Mouse (Mus musculus): ENCODE results near the gene Man2a1. TPM values are rescaled to one million over a fixed set of nuclear protein-coding genes. Genes with fewer than 3 reads are reported as not detected.
"Not testable (repeated sequence)": the region's sequence is repeated elsewhere in the genome, so short reads cannot be mapped to it uniquely, and the experiment has no call there.

The Man2a1 gene
- polyA plus RNA-seq, 1 experiment from 2014 or later, result 5.4 TPM

GRCm38 (mm10) chr17:64749146-64749545 lies 148.6 kb downstream of the Man2a1 start:
- Histone ChIP-seq H3K36me3 (peaks cover 7% of the 10 kb centered on the region), H3K4me2 (no peak overlapping the region), H3K4me1 (no peaks in the 10 kb centered on the region), H3K27ac (replicated peaks) (no peak overlapping the region), H3K9ac (replicated peaks) (no peak overlapping the region), H3K4me3 (replicated peaks) (no peak overlapping the region), H3K27me3 (replicated peaks) (no peaks in the 10 kb centered on the region), H3K9me3 (replicated peaks) (no peaks in the 10 kb centered on the region)
- WGBS, result 93% methylated on average over 1 of the region's 1 CpGs
- ATAC-seq (ENCODE audit: low FRiP score), result no peak

GRCm38 (mm10) chr17:64751249-64751648 lies 150.7 kb downstream of the Man2a1 start:
- H3K9ac ChIP-seq (replicated peaks), result no peak overlapping the region
- H3K9me3 ChIP-seq (replicated peaks), result no peaks in the 10 kb centered on the region
- WGBS, result 89% methylated on average over 5 of the region's 5 CpGs
- H3K27ac ChIP-seq (replicated peaks), result no peak overlapping the region
- ATAC-seq (ENCODE audit: low FRiP score), result no peak
- no peak overlapping the region for H3K4me2 ChIP-seq
- no peaks in the 10 kb centered on the region for H3K4me1 ChIP-seq
- H3K27me3 ChIP-seq (replicated peaks), result no peaks in the 10 kb centered on the region
- no peak overlapping the region for H3K4me3 ChIP-seq (replicated peaks)
- H3K36me3 ChIP-seq, result peaks cover 3% of the 10 kb centered on the region

- Histone ChIP-seq H3K4me3 (replicated peaks) (no peak overlapping the region), H3K9me3 (replicated peaks) (no peaks in the 10 kb centered on the region), H3K36me3 (peaks cover 3% of the 10 kb centered on the region), H3K4me1 (no peaks in the 10 kb centered on the region), H3K27ac (replicated peaks) (no peak overlapping the region), H3K9ac (replicated peaks) (no peak overlapping the region), H3K27me3 (replicated peaks) (no peaks in the 10 kb centered on the region), H3K4me2 (no peak overlapping the region)
- 90% methylated on average over 13 of the region's 13 CpGs for WGBS
- no peak for ATAC-seq (ENCODE audit: low FRiP score)
These were observed 151.8 kb downstream of the Man2a1 start for GRCm38 (mm10) chr17:64752126-64753019.

GRCm38 (mm10) chr17:64753507-64753906 lies 153.0 kb downstream of the Man2a1 start:
- Histone ChIP-seq H3K9ac (replicated peaks) (no peak overlapping the region), H3K36me3 (peaks cover 3% of the 10 kb centered on the region), H3K4me3 (replicated peaks) (no peak overlapping the region), H3K4me1 (no peaks in the 10 kb centered on the region), H3K4me2 (no peak overlapping the region), H3K27me3 (replicated peaks) (no peaks in the 10 kb centered on the region), H3K27ac (replicated peaks) (no peak overlapping the region), H3K9me3 (replicated peaks) (no peaks in the 10 kb centered on the region)
- no peak for ATAC-seq (ENCODE audit: low FRiP score)
- WGBS, result 87% methylated on average over 6 of the region's 6 CpGs

- WGBS, result 81% methylated on average over 9 of the region's 9 CpGs
- H3K9me3 ChIP-seq (replicated peaks), result no peaks in the 10 kb centered on the region
- H3K27me3 ChIP-seq (replicated peaks), result no peaks in the 10 kb centered on the region
- no peak overlapping the region for H3K27ac ChIP-seq (replicated peaks)
- H3K4me3 ChIP-seq (replicated peaks), result no peak overlapping the region
- H3K36me3 ChIP-seq, result peaks cover 3% of the 10 kb centered on the region
- H3K4me1 ChIP-seq, result no peaks in the 10 kb centered on the region
- no peak overlapping the region for H3K4me2 ChIP-seq
- ATAC-seq (ENCODE audit: low FRiP score), result no peak
- no peak overlapping the region for H3K9ac ChIP-seq (replicated peaks)
These were observed 153.8 kb downstream of the Man2a1 start for GRCm38 (mm10) chr17:64754142-64754863.

DNA sequence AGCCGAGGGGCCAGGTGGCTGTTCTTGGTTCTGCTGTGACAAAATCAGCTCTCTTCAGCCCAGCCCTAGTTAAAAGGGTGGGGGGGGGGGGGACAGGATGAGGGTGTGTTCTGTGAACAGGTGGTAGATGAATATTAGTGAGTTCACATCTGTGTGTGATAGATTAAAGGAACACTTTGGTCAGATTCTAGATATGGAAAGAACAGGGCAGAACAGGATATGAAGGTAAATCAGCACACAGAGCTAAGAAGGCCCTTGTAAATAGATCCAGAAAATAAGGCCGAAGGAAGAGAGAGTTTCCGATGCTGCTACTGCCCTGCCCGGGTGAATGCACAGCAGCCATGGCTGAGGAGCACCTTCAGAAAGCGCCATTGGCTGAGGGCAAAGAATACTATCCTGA lies 154.7 kb downstream of the Man2a1 start:
- ATAC-seq (ENCODE audit: low FRiP score), result no peak
- H3K4me1 ChIP-seq, result no peaks in the 10 kb centered on the region
- no peak overlapping the region for H3K4me3 ChIP-seq (replicated peaks)
- H3K36me3 ChIP-seq, result peaks cover 3% of the 10 kb centered on the region
- H3K9me3 ChIP-seq (replicated peaks), result no peaks in the 10 kb centered on the region
- H3K27me3 ChIP-seq (replicated peaks), result no peaks in the 10 kb centered on the region
- 86% methylated on average over 5 of the region's 5 CpGs for WGBS
- no peak overlapping the region for H3K27ac ChIP-seq (replicated peaks)
- no peak overlapping the region for H3K9ac ChIP-seq (replicated peaks)
- no peak overlapping the region for H3K4me2 ChIP-seq

GRCm38 (mm10) chr17:64762651-64763050 lies 162.1 kb downstream of the Man2a1 start:
- H3K9ac ChIP-seq (replicated peaks); H3K36me3 ChIP-seq; H3K4me3 ChIP-seq (replicated peaks); ATAC-seq (ENCODE audit: low FRiP score); H3K4me2 ChIP-seq; H3K27ac ChIP-seq (replicated peaks); H3K9me3 ChIP-seq (replicated peaks); H3K4me1 ChIP-seq; H3K27me3 ChIP-seq (replicated peaks): not testable (repeated sequence)
- 86% methylated on average over 4 of the region's 4 CpGs for WGBS

DNA sequence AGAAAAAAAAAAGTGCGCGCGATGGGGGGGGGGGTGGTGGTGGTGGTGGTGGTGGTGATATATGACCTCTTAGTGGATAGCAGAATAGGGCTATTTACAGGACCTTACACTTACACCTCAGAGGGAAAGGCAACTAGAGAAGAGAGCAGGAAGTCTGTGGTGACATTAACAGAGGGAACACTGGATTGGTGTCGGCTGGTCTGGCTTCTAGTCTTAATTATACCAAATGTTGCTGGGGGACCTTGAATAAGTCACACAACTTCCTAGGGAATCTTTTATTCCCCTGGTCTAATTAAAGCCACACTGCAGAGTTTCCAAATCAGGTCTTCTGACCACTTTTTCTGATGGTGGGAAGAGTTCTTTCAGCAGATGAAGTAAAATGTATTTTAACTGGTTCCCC lies 163.0 kb downstream of the Man2a1 start:
- WGBS, result 96% methylated on average over 4 of the region's 4 CpGs
- Histone ChIP-seq H3K9ac (replicated peaks) (no peak overlapping the region), H3K36me3 (no peaks in the 10 kb centered on the region), H3K4me3 (replicated peaks) (no peak overlapping the region), H3K27me3 (replicated peaks) (no peaks in the 10 kb centered on the region), H3K9me3 (replicated peaks) (no peaks in the 10 kb centered on the region), H3K4me2 (no peak overlapping the region), H3K27ac (replicated peaks) (no peak overlapping the region), H3K4me1 (no peaks in the 10 kb centered on the region)
- no peak for ATAC-seq (ENCODE audit: low FRiP score)

- H3K27ac ChIP-seq (replicated peaks), result no peak overlapping the region
- 93% methylated on average over 11 of the region's 11 CpGs for WGBS
- H3K27me3 ChIP-seq (replicated peaks), result no peaks in the 10 kb centered on the region
- H3K4me2 ChIP-seq, result no peak overlapping the region
- H3K9ac ChIP-seq (replicated peaks), result no peak overlapping the region
- H3K4me3 ChIP-seq (replicated peaks), result no peak overlapping the region
- ATAC-seq (ENCODE audit: low FRiP score), result no peak
- no peaks in the 10 kb centered on the region for H3K9me3 ChIP-seq (replicated peaks)
- H3K36me3 ChIP-seq, result no peaks in the 10 kb centered on the region
- H3K4me1 ChIP-seq, result no peaks in the 10 kb centered on the region
These were observed 163.9 kb downstream of the Man2a1 start for GRCm38 (mm10) chr17:64764175-64765122.

DNA sequence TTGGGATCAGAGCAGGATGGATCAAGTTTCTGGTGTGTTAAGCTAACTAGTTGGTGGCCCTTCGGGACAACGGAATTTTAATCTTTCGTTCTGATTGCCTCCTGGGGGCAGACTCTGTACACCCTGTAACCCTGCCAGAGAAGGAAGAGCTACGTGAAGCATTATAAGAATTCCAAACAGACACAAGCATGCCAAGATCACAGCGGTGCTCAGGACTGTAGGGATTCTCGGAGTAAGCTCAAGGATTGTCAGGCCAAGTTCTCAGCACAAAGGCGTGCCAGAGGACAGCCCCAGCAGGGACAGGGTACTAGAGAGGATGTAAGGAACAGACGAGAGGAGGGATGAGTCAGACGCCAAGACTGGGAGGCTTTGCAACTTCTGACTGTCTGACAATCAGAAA lies 164.8 kb downstream of the Man2a1 start:
- Histone ChIP-seq H3K4me1 (no peaks in the 10 kb centered on the region), H3K9me3 (replicated peaks) (no peaks in the 10 kb centered on the region), H3K9ac (replicated peaks) (no peak overlapping the region), H3K27ac (replicated peaks) (no peak overlapping the region), H3K4me3 (replicated peaks) (no peak overlapping the region), H3K4me2 (no peak overlapping the region), H3K27me3 (replicated peaks) (no peaks in the 10 kb centered on the region), H3K36me3 (no peaks in the 10 kb centered on the region)
- 76% methylated on average over 9 of the region's 9 CpGs for WGBS
- no peak for ATAC-seq (ENCODE audit: low FRiP score)

DNA sequence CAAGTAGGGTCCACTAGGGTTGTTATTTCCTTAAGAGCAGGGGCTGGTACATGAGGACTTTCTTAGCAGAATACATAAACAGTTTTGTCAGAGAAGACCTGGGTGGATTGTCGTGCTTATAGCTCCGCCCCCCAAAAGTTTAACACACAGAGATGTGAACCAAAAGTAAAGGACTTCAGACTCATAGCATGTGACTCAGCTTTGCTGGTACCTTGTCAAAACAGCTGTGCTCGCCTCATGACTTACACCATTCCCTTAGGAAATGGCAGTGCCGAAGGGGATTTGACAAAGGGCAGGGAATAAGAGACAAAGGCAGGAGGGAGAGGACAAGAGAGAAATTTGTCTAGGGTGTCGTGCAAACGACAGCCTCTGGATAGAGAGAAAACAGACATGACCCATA lies 166.0 kb downstream of the Man2a1 start:
- WGBS, result 63% methylated on average over 6 of the region's 6 CpGs
- H3K27me3 ChIP-seq (replicated peaks), result no peaks in the 10 kb centered on the region
- no peaks in the 10 kb centered on the region for H3K9me3 ChIP-seq (replicated peaks)
- no peak overlapping the region for H3K4me3 ChIP-seq (replicated peaks)
- H3K4me1 ChIP-seq, result no peaks in the 10 kb centered on the region
- ATAC-seq (ENCODE audit: low FRiP score), result no peak
- no peak overlapping the region for H3K4me2 ChIP-seq
- H3K9ac ChIP-seq (replicated peaks), result no peak overlapping the region
- no peak overlapping the region for H3K27ac ChIP-seq (replicated peaks)
- no peaks in the 10 kb centered on the region for H3K36me3 ChIP-seq
